Mouse (Mus musculus) CH12.LX (cell line): ENCODE measurements around the gene Arhgap1. TPM values are rescaled to one million over a fixed set of nuclear protein-coding genes. Genes with fewer than 3 reads are reported as not detected.

Experiments
- DNase-seq: peaks from one replicate; pipeline ENCODE4 v3.0.0-alpha.2; 2013; ENCODE audit errors: extremely low read depth
- H3K27ac ChIP-seq: 2 replicates; pipeline ENCODE4 v1.5.1; 2012; ENCODE audit warnings: low read depth, mild to moderate bottlenecking, control low read depth, moderate library complexity; ENCODE audit not compliant: insufficient read depth
- H3K27me3 ChIP-seq: replicated peaks from 2 replicates; pipeline ENCODE3; 2012; ENCODE audit warnings: inconsistent platforms
- H3K36me3 ChIP-seq, 2 experiments: replicated peaks in 1 of 2; 2 replicates each; pipeline versions ENCODE3 to v1.6.1; 2012; ENCODE audit warnings: inconsistent platforms in 1 of 2, low read length in 1 of 2, mild to moderate bottlenecking in 1 of 2, mixed read lengths in 1 of 2, moderate library complexity in 1 of 2; ENCODE audit not compliant: control insufficient read depth in 1 of 2, insufficient read depth in 1 of 2
- H3K4me1 ChIP-seq, 2 experiments: 2 replicates each; pipeline ENCODE4 v1.6.1; 2012; ENCODE audit warnings: inconsistent platforms in 1 of 2, moderate library complexity in 1 of 2; ENCODE audit not compliant: insufficient read depth in 2 of 2, control insufficient read depth in 1 of 2
- H3K4me2 ChIP-seq: 2 replicates; pipeline ENCODE4 v1.6.1; 2012; ENCODE audit warnings: low read depth, mild to moderate bottlenecking, control low read depth; ENCODE audit not compliant: poor library complexity, insufficient read depth, severe bottlenecking
- H3K4me3 ChIP-seq, 3 experiments: fragments of 150-350 bp in 1 of 3; sonication (generic) in 1 of 3; replicated peaks in 1 of 3; 2 replicates each; pipeline versions ENCODE3 to v1.5.1; 2011 to 2012; ENCODE audit warnings: low read depth in 2 of 3, low read length in 2 of 3, mild to moderate bottlenecking in 2 of 3, moderate library complexity in 2 of 3, control low read depth in 1 of 3, improper control_type of control experiment in 1 of 3, inconsistent platforms in 1 of 3, mixed read lengths in 1 of 3; ENCODE audit not compliant: poor library complexity in 1 of 3
- H3K79me2 ChIP-seq: replicated peaks from 2 replicates; pipeline ENCODE4 v1.6.1; 2012; ENCODE audit warnings: mild to moderate bottlenecking, moderate library complexity; ENCODE audit not compliant: control insufficient read depth, poor library complexity, insufficient read depth, severe bottlenecking; ENCODE audit errors: extremely low read depth
- H3K9ac ChIP-seq: 2 replicates; pipeline ENCODE4 v1.6.1; 2012; ENCODE audit warnings: low read depth, mild to moderate bottlenecking, control low read depth, moderate library complexity; ENCODE audit not compliant: insufficient read depth
- H3K9me3 ChIP-seq: replicated peaks from 2 replicates; pipeline ENCODE3; 2012; ENCODE audit warnings: low read length, inconsistent platforms, mixed read lengths
- EP300 ChIP-seq: IDR thresholded peaks from 2 replicates; pipeline ENCODE4 v1.6.1; 2011; ENCODE audit warnings: low read length, improper control_type of control experiment
- ETS1 ChIP-seq: conservative IDR thresholded peaks from 2 replicates; pipeline ENCODE4 v1.6.1; 2012; ENCODE audit warnings: low read depth, mild to moderate bottlenecking, inconsistent platforms, low read length, improper control_type of control experiment, moderate library complexity
- IRF4 ChIP-seq: IDR thresholded peaks from 2 replicates; pipeline ENCODE4 v1.6.1; 2014; ENCODE audit warnings: low read depth, mild to moderate bottlenecking, inconsistent platforms, low read length, improper control_type of control experiment
- JUN ChIP-seq: IDR thresholded peaks from 2 replicates; pipeline ENCODE4 v1.6.1; 2011; ENCODE audit warnings: low read depth, mild to moderate bottlenecking, low read length, improper control_type of control experiment, moderate library complexity; ENCODE audit not compliant: insufficient read depth
- KAT2A ChIP-seq: IDR thresholded peaks from 2 replicates; pipeline ENCODE4 v1.6.1; 2012; ENCODE audit warnings: low read length, improper control_type of control experiment, inconsistent platforms; ENCODE audit not compliant: insufficient replicate concordance
- MYC ChIP-seq: IDR thresholded peaks from 2 replicates; pipeline ENCODE4 v1.6.1; 2011; ENCODE audit warnings: low read depth, mild to moderate bottlenecking, improper control_type of control experiment, low read length
- NRF1 ChIP-seq: IDR thresholded peaks from 2 replicates; pipeline ENCODE4 v1.6.1; 2014; ENCODE audit warnings: low read depth, mild to moderate bottlenecking, inconsistent platforms, low read length, improper control_type of control experiment, moderate library complexity
- PAX5 ChIP-seq: IDR thresholded peaks from 2 replicates; pipeline ENCODE4 v1.6.1; 2012; ENCODE audit warnings: low read length, inconsistent platforms, mixed read lengths
- POLR2AphosphoS2 ChIP-seq: IDR thresholded peaks from 2 replicates; pipeline ENCODE4 v1.6.1; 2011; ENCODE audit warnings: low read depth, low read length, improper control_type of control experiment
- RCOR1 ChIP-seq: conservative IDR thresholded peaks from 2 replicates; pipeline ENCODE4 v1.6.1; 2012; ENCODE audit warnings: low read depth, mild to moderate bottlenecking, inconsistent platforms, low read length, improper control_type of control experiment
- TBP ChIP-seq: conservative IDR thresholded peaks from 2 replicates; pipeline ENCODE4 v1.6.1; 2011; ENCODE audit warnings: low read depth, low read length, improper control_type of control experiment
- USF1 ChIP-seq: IDR thresholded peaks from 2 replicates; pipeline ENCODE4 v1.6.1; 2014; ENCODE audit warnings: low read depth, mild to moderate bottlenecking, inconsistent platforms, low read length, improper control_type of control experiment
- ZKSCAN1 ChIP-seq: IDR thresholded peaks from 2 replicates; pipeline ENCODE4 v1.6.1; 2012; ENCODE audit warnings: low read depth, inconsistent platforms, low read length, improper control_type of control experiment, borderline replicate concordance
- ZNF384 ChIP-seq: IDR thresholded peaks from 2 replicates; pipeline ENCODE4 v1.6.1; 2012; ENCODE audit warnings: low read depth, low read length, improper control_type of control experiment, inconsistent platforms
- dilution Hi-C: fragments of 300-500 bp; cut with MboI; formaldehyde crosslinking; loops from 2 replicates; pipeline ENCODE4 v1.14.3; 2020; ENCODE audit warnings: low sequenced_read_pairs; ENCODE audit not compliant: extremely low pct_unique_long_range_greater_than_20kb, extremely low pct_ligation_motif_present
- in situ Hi-C: fragments of 300-500 bp; cut with MboI; formaldehyde crosslinking; loops from 3 replicates; pipeline ENCODE4 v1.14.3; 2019; ENCODE audit warnings: low sequenced_read_pairs, low pct_ligation_motif_present, low pct_unique_long_range_greater_than_20kb, mixed read lengths
- polyA plus RNA-seq: library from polyadenylated mRNA; unstranded; fragments of >175 nt; gene quantifications from 2 replicates; pipeline ENCODE4 v1.2.1, GENCODE M21; 2012; ENCODE audit warnings: low read depth; ENCODE audit not compliant: insufficient read length
- total RNA-seq, 2 experiments: library from RNA; depleted of rRNA; stranded (reverse); fragments of 300-350 nt in 1 of 2; fragments of >200 nt in 1 of 2; gene quantifications; 2 replicates each; pipeline ENCODE4 v1.2.3; 2012 to 2014

Arhgap1 gene
- total and polyA plus RNA-seq, 3 experiments, result 15.6 to 35.4 (median 19.7) TPM

GRCm38 (mm10) chr2:91650360-91650995 is 818 bp downstream of the Arhgap1 start:
- Histone ChIP-seq H3K4me2 (peak overlapping the region; percentile 81), H3K36me3 (peaks cover 42 to 64% of the 10 kb centered on the region in 2 experiments), H3K27me3 (no peaks in the 10 kb centered on the region), H3K4me1 (peaks cover 2 to 25% of the 10 kb centered on the region in 2 experiments; a peak in 3 of 4 replicates), H3K9me3 (no peaks in the 10 kb centered on the region), H3K79me2 (peaks cover 27% of the 10 kb centered on the region), H3K27ac (peak overlapping the region; percentile 44), H3K9ac (peak overlapping the region; percentile 88), H3K4me3 (peak overlapping the region; percentile 95 to 98 (median 97))
- TF ChIP-seq NRF1, result no peak
- TF ChIP-seq TBP, result no peak
- no peak for TF ChIP-seq RCOR1
- no peak for TF ChIP-seq JUN
- TF ChIP-seq ZKSCAN1, result no peak
- TF ChIP-seq EP300, result no peak
- no peak for TF ChIP-seq MYC
- TF ChIP-seq ZNF384, result no peak
- no peak for TF ChIP-seq IRF4
- no peak for TF ChIP-seq USF1
- TF ChIP-seq POLR2AphosphoS2, result no peak
- TF ChIP-seq ETS1, result no peak
- TF ChIP-seq KAT2A, result no peak
- peak; percentile 32 for DNase-seq
- dilution Hi-C loops, result no loop called here
- in situ Hi-C loops, result no loop called here

- in situ Hi-C loops, result no loop called here
- no peak overlapping the region for H3K9ac ChIP-seq
- H3K9me3 ChIP-seq, result no peaks in the 10 kb centered on the region
- no peak for TF ChIP-seq RCOR1
- no peak for TF ChIP-seq PAX5
- TF ChIP-seq, all 38 proteins: peak for 0
- dilution Hi-C loops, result no loop called here
- Histone ChIP-seq H3K36me3 (peaks cover 41 to 64% of the 10 kb centered on the region in 2 experiments), H3K27ac (no peak overlapping the region), H3K4me1 (peaks cover 2 to 25% of the 10 kb centered on the region in 2 experiments; a peak in 3 of 4 replicates), H3K79me2 (peaks cover 27% of the 10 kb centered on the region), H3K4me2 (no peak overlapping the region), H3K4me3 (no peak overlapping the region), H3K27me3 (no peaks in the 10 kb centered on the region)
- DNase-seq, result no peak
These were observed 2.0 kb downstream of the Arhgap1 start for GRCm38 (mm10) chr2:91651458-91652258.
